Mouse (Mus musculus): Measurements from ENCODE around the gene Cdc42se2.

Cdc42se2 gene

DNA sequence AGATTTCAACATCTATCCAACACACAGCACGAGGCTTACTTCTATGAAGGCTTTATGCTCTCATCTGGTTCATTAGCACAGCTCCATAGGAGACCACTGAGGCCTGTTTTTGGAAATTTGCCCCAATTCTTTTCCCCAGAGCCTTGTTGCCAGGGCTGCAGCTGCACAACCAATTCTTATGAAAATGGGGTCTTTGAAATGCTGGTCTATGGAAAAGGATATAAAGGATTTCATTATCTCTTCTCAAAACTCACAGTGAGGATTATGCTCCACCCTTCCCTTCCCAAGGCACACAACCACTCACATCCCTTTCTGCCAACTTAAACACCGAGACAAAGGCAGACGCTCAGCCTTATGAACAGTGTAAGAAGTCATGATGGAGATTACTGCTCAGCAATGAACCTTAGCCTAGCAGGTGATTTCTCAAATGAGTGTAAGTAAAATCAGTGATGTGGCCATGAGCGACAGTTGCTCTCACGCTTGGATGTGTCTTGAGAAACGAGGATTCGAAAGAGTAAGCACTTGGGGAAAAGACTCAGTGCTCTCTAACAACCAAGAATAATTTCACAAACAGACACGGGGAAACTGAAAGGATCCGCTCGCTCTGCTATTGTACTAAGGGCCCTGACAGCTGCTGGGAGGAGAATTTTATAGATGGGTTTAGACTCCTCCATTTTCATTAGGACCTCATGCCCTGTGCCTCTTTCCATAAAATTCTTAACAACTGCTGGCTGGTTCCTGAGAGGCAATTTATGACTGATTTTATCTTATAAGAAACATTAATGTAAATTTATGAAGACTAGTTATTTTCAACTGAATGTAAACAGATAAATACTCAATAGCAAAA is 33.0 kb downstream of the Cdc42se2 start:
- DNase-seq (ENCODE audit: low spot score), result no peak

- DNase-seq (ENCODE audit: low spot score), result peak; percentile 15
Measured at GRCm38 (mm10) chr11:54751502-54751901, 36.0 kb downstream of the Cdc42se2 start.

- DNase-seq (ENCODE audit: low spot score), result no peak
Measured at GRCm38 (mm10) chr11:54748891-54749290, 38.6 kb downstream of the Cdc42se2 start.

- no peak for DNase-seq (ENCODE audit: low spot score)
Measured at GRCm38 (mm10) chr11:54744231-54744630, 43.2 kb downstream of the Cdc42se2 start.

DNA sequence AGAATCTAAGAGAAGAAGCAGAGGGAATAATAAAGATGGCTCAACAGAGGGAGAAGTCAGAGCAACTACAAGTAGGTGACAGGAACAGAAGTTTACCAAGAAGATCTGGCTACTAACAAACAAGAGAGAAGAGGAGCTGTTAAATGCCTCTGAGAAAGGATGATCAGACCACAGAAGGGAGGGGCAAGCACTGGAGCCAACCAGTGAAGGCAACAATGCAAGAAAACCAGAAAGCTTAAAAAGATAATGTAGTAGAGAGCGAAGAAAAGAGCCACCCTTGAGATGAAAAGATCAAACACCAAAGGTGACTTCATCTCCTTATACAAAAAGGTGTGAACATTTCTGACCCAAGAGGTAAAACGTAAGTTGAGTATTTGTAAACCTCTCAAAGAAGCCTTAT is 46.1 kb downstream of the Cdc42se2 start:
- DNase-seq (ENCODE audit: low spot score), result no peak

- no peak for DNase-seq (ENCODE audit: low spot score)
Measured at GRCm38 (mm10) chr11:54739012-54739750, 48.3 kb downstream of the Cdc42se2 start.

DNA sequence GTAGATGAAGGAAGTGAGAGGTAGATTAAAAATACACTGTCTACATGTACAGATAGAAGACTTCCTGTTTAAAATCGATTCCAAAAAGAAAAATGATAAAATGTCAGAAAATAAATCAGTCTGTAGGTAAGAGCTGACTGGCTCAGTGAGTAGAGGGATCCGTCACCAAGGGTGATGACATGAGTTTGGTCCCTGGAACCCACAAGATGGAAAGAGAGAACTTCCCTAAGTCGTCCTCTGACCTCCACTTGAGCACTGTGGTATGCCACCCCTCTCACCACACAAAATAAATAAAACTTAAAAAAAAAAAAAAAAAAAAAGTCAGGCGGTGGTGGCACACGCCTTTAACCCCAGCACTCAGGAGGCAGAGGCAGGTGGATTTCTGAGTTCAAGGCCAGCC is 50.6 kb downstream of the Cdc42se2 start:
- no peak for DNase-seq (ENCODE audit: low spot score)

- DNase-seq (ENCODE audit: low spot score), result no peak
Measured at GRCm38 (mm10) chr11:54735114-54735513, 52.4 kb downstream of the Cdc42se2 start.

GRCm38 (mm10) chr11:54733546-54733945 is 53.9 kb downstream of the Cdc42se2 start:
- no peak for DNase-seq (ENCODE audit: low spot score)

- no peak for DNase-seq (ENCODE audit: low spot score)
Measured at GRCm38 (mm10) chr11:54731367-54731766, 56.1 kb downstream of the Cdc42se2 start.

DNA sequence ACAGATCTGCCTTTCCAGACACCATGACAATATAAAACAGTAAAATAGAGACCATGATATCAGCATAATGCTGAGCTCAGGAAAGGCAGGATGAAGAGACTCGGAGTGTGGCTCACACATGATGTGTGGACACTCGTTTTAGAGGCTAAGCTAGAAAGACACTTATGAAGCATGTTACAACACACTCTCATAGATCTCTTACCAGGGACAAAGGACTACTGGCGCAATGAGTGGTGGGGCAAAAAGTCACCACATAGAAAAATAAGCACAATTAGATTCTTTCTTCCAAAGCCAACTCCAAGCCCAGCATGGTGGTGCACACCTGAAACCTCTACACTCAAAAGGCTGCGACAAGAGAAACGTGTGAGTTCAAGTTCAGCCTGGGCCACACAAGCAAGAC is 56.5 kb downstream of the Cdc42se2 start:
- no peak for DNase-seq (ENCODE audit: low spot score)

GRCm38 (mm10) chr11:54729311-54729710 is 58.2 kb downstream of the Cdc42se2 start:
- no peak for DNase-seq (ENCODE audit: low spot score)

- DNase-seq (ENCODE audit: low spot score), result no peak
Measured at GRCm38 (mm10) chr11:54728371-54728770, 59.1 kb downstream of the Cdc42se2 start.

DNA sequence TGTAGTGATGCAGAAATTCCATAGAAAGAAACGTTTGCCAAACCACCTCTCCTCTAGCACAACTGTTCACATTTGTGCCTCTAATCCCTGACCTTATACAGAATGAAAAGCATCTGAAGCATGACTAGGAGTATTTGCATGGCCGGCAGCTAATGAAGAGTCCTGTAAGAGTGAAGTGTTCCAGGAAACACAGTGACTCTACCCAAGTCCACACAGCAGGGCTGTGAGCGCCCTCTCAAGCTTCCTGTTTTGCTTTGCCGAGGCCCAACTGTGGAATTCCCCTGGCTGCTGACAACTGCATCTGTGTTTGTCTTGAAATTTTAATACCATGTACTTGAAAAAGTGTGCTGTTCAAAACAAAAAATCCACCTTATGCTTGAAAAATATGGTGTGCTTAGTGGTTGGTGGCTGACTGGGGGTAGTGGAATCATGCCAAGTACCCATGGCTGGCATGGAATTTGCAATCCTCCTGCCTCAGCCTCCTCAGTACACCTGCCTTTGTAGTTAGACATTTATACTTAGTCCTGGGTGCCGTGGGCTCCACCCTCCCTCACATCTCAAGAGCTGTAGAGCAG is 60.1 kb downstream of the Cdc42se2 start:
- no peak for DNase-seq (ENCODE audit: low spot score)

DNA sequence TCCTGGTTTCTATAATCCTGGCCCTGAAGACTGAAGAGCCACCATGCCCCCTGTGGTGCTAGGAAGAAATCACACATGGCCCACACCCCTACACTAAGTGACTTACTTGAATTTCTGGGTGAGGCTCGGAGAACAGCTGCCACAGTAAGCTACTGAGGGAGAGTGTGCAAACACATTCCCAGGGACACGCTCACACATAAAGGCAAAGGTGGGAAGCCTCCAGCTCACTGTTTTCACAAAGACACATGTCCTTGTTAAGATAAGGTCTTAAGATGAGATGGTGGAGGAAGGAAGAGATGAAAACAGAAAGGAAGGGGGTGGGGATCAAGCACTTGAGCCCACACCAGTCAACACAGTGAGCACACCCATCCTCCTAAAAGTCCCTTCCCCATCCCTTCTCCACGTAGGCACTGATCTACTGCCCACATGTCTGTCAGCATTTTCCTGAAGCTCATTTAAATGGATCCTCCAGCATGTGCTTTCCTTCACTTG is 60.9 kb downstream of the Cdc42se2 start:
- no peak for DNase-seq (ENCODE audit: low spot score)

- no peak for DNase-seq (ENCODE audit: low spot score)
Measured at GRCm38 (mm10) chr11:54724353-54725034, 63.0 kb downstream of the Cdc42se2 start.

DNA sequence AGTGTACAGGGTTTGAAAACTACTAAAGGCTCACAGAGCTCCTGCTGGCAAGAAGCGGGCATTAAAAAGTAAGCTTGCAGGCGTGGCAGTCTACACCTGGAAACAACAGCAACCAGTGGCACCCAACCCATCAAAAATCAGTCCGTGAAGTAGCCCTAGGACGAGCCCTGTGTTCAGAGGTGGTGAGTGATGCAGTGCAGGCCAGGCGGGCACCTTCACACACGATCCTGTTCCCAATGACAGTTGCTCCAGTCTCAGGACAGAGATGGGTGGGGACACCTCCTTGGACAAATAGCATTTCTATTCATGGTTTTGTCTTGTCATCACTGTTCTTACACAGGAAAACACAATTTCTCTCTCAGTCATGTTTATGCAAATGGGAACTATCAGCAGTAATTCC is 65.4 kb downstream of the Cdc42se2 start:
- DNase-seq (ENCODE audit: low spot score), result no peak

- no peak for DNase-seq (ENCODE audit: low spot score)
Measured at GRCm38 (mm10) chr11:54718601-54719000, 68.9 kb downstream of the Cdc42se2 start.

DNA sequence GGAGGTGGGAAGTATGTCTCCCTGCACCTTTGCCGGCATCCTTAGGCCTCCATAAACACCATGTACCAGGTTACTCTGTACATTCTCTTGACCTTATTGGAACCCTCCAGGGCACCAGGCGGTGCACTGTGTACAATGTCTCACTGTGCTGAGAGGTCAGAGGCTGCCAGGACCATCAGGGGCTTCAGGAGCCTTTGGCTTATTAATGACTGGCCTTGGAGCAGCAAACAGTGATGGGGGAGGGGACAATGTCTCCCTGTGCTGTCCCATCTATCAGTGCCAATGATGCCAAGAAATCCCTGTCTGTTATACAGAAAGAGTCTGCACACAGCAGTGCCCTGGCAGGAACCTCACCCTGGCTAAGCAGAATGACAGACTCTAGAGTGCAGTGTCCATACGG is 69.6 kb downstream of the Cdc42se2 start:
- no peak for DNase-seq (ENCODE audit: low spot score)

GRCm38 (mm10) chr11:54712849-54713248 is 74.6 kb downstream of the Cdc42se2 start:
- no peak for DNase-seq (ENCODE audit: low spot score)

GRCm38 (mm10) chr11:54710512-54711293 is 76.8 kb downstream of the Cdc42se2 start:
- no peak for DNase-seq (ENCODE audit: low spot score)

All from testis, postnatal 14 days (tissue).